14 mouse cellular contexts compared by ENCODE assay signal in genomic region chrX:143932530-143932929, GRCm38 (mm10). TPM values are rescaled to one million over a fixed set of nuclear protein-coding genes. Genes with fewer than 3 reads are reported as not detected.
DNase-seq lines count a peak whose midpoint lies in the region; ATAC-seq and TF ChIP-seq lines count a peak whose summit lies in the region.
"Had no signal": no experiment of that assay in that cellular context is flagged by ENCODE, and none has a peak within 500 bp of the region (broad histone marks: within the 10 kb centered on the region; RNA-seq: fewer than 3 reads in every experiment).

No protein-coding gene starts in this region.

- no peaks in the 10 kb centered on the region for H3K27me3 ChIP-seq in embryonic facial prominence, embryonic 14.5 days (replicated peaks; ENCODE audit: control insufficient read depth, insufficient read depth, low read length)
- H3K27me3 ChIP-seq in hindbrain, embryonic 14.5 days (ENCODE audit: control insufficient read depth, insufficient read depth, low read length) = no peaks in the 10 kb centered on the region; the same call in 1 of the 2 replicates
- no peaks in the 10 kb centered on the region for H3K27me3 ChIP-seq in midbrain, embryonic 13.5 days
- H3K27me3 ChIP-seq: heart, embryonic 15.5 days; liver, embryonic 15.5 days had no signal

- H3K4me3 ChIP-seq in embryonic facial prominence, embryonic 14.5 days (ENCODE audit: low read depth, low read length) = peak overlapping the region; percentile 15; the same call in 1 of the 2 replicates
- H3K4me3 ChIP-seq in hindbrain, embryonic 14.5 days (replicated peaks; ENCODE audit: low read length) = peak overlapping the region; percentile 42
- H3K4me3 ChIP-seq in midbrain, embryonic 13.5 days (replicated peaks) = peak overlapping the region; percentile 50
- H3K4me3 ChIP-seq: heart, embryonic 15.5 days; liver, embryonic 15.5 days; megakaryocyte, embryonic 14.5 days had no signal

- H3K27ac ChIP-seq in embryonic facial prominence, embryonic 14.5 days (replicated peaks; ENCODE audit: low read depth, low read length) = no peak overlapping the region
- H3K27ac ChIP-seq in hindbrain, embryonic 14.5 days = peak overlapping the region; percentile 94
- H3K27ac ChIP-seq in midbrain, embryonic 13.5 days = peak overlapping the region; percentile 93
- H3K27ac ChIP-seq: heart, embryonic 15.5 days; liver, embryonic 15.5 days had no signal

- H3K9me3 ChIP-seq in embryonic facial prominence, embryonic 14.5 days (ENCODE audit: control insufficient read depth, low read length) = no peaks in the 10 kb centered on the region
- H3K9me3 ChIP-seq in hindbrain, embryonic 14.5 days (ENCODE audit: control insufficient read depth, low read length) = no peaks in the 10 kb centered on the region
- no peaks in the 10 kb centered on the region for H3K9me3 ChIP-seq in midbrain, embryonic 13.5 days
- H3K9me3 ChIP-seq: heart, embryonic 15.5 days; liver, embryonic 15.5 days had no signal

- TF ChIP-seq POLR2A in brain, embryonic 14.5 days (IDR thresholded peaks at IDR 0.05; ENCODE audit: borderline replicate concordance, extremely low read depth, insufficient read depth, insufficient read length, poor library complexity, severe bottlenecking) = no peak

- no peak overlapping the region for H3K4me2 ChIP-seq in embryonic facial prominence, embryonic 14.5 days (ENCODE audit: low read depth, low read length)
- H3K4me2 ChIP-seq in hindbrain, embryonic 14.5 days (replicated peaks) = no peak overlapping the region
- H3K4me2 ChIP-seq in midbrain, embryonic 13.5 days (replicated peaks) = peak overlapping the region; percentile 57
- H3K4me2 ChIP-seq: heart, embryonic 15.5 days; liver, embryonic 15.5 days had no signal

- DNase-seq in brain, embryonic 14.5 days (ENCODE audit: low read depth) = peak; percentile 48
- DNase-seq in embryonic facial prominence, embryonic 14.5 days (ENCODE audit: low spot score) = no peak
- DNase-seq in hindbrain, embryonic 14.5 days (ENCODE audit: low spot score) = no peak
- DNase-seq in embryo, embryonic 11 days = no peak
- DNase-seq in adrenal gland, postnatal 4 days (ENCODE audit: low spot score in 2 of 2) = no peak
- DNase-seq: cerebellum, adult 9-11 months; gastrocnemius, postnatal 14 days; kidney, adult 2 months; thymus, postnatal 36 days had no signal

- no peak for ATAC-seq in embryonic facial prominence, embryonic 14.5 days (ENCODE audit: low read depth)
- ATAC-seq in hindbrain, embryonic 14.5 days (ENCODE audit: low FRiP score) = peak; percentile 61
- peak; percentile 76 for ATAC-seq in midbrain, embryonic 13.5 days
- no peak for ATAC-seq in erythroid progenitor cell, adult 5-6 weeks (replicated peaks; ENCODE audit: low FRiP score, poor library complexity, severe bottlenecking)

- WGBS in embryonic facial prominence, embryonic 14.5 days = 59% methylated on average over 1 of the region's 1 CpGs
- WGBS in hindbrain, embryonic 14.5 days = 20% methylated on average over 1 of the region's 1 CpGs
- WGBS in midbrain, embryonic 13.5 days = 32% methylated on average over 1 of the region's 1 CpGs

- H3K4me1 ChIP-seq in embryonic facial prominence, embryonic 14.5 days (ENCODE audit: control insufficient read depth, insufficient read depth, low read length) = no peaks in the 10 kb centered on the region
- peaks cover 13% of the 10 kb centered on the region; the same call in 1 of the 2 replicates for H3K4me1 ChIP-seq in hindbrain, embryonic 14.5 days (replicated peaks; ENCODE audit: control insufficient read depth, insufficient read depth, low read length)
- H3K4me1 ChIP-seq in midbrain, embryonic 13.5 days (replicated peaks) = peaks cover 17% of the 10 kb centered on the region
- H3K4me1 ChIP-seq: heart, embryonic 15.5 days; liver, embryonic 15.5 days; megakaryocyte, embryonic 14.5 days had no signal

- H3K36me3 ChIP-seq in embryonic facial prominence, embryonic 14.5 days (ENCODE audit: control insufficient read depth, insufficient read depth, low read length) = no peaks in the 10 kb centered on the region
- 0 out of 2 replicates have a peak, but pooled peaks cover 5% of the 10 kb centered on the region for H3K36me3 ChIP-seq in hindbrain, embryonic 14.5 days (replicated peaks; ENCODE audit: control insufficient read depth, insufficient read depth)
- H3K36me3 ChIP-seq in midbrain, embryonic 13.5 days = 0 out of 2 replicates have a peak, but pooled peaks cover 2% of the 10 kb centered on the region
- H3K36me3 ChIP-seq: heart, embryonic 15.5 days; liver, embryonic 15.5 days had no signal

- TF ChIP-seq CTCF in brain, embryonic 14.5 days (IDR thresholded peaks at IDR 0.05; ENCODE audit: borderline replicate concordance, extremely low read depth, insufficient read depth, insufficient read length) = no peak

- no peak overlapping the region; the same call in 1 of the 2 replicates for H3K9ac ChIP-seq in embryonic facial prominence, embryonic 14.5 days (ENCODE audit: low read depth, low read length)
- H3K9ac ChIP-seq in hindbrain, embryonic 14.5 days = peak overlapping the region; percentile 79
- H3K9ac ChIP-seq in midbrain, embryonic 13.5 days (replicated peaks) = peak overlapping the region; percentile 77
- H3K9ac ChIP-seq: heart, embryonic 15.5 days; liver, embryonic 15.5 days had no signal

RNA-seq across cellular contexts. Expression of gene Dcx, which starts 0.6 kb away (rescaled TPM):
- 239 and 313 TPM in 2 replicates for polyA plus RNA-seq in brain, embryonic 14.5 days (2012; rRNA removed)
- 22.9 and 27.3 TPM in 2 replicates for polyA plus RNA-seq in embryonic facial prominence, embryonic 14.5 days (2014; fragmentation: Nextera tagmentation; extraction: Ambion mirVana)
- 346 and 357 TPM in 2 replicates for polyA plus RNA-seq in hindbrain, embryonic 14.5 days (2014; fragmentation: Nextera tagmentation; extraction: Ambion mirVana)
- 262 and 264 TPM in 2 replicates for polyA plus RNA-seq in midbrain, embryonic 13.5 days (2015; fragmentation: Nextera tagmentation; extraction: Ambion mirVana)
- 10 to 100 TPM in 1 of 2 experiments, 1 to 10 TPM in 1; 8.7 to 13.4 TPM for total RNA-seq in adrenal gland, postnatal 4 days (2021)
- not detected in 2 replicates for total RNA-seq in erythroid progenitor cell, adult 5-6 weeks (2015; ENCODE audit: low replicate concordance)
- total RNA-seq in erythroid progenitor cell, adult 5-6 weeks (2017; ENCODE audit: low replicate concordance) = not detected in 2 replicates

Comparison
In these comparisons a context has a peak if more than half of its experiments do, and no peak if none do; other contexts are left out.
1. ATAC-seq: peak in hindbrain, embryonic 14.5 days (single experiment) and midbrain, embryonic 13.5 days (single experiment); none in embryonic facial prominence, embryonic 14.5 days (single experiment) and erythroid progenitor cell, adult 5-6 weeks (single experiment).
2. Peak in every context shown above with its lines, with median percentiles within 50 percentile points of each other: H3K4me3 ChIP-seq.